Mouse (Mus musculus) cortical plate, adult 2 months (tissue): Measurements from ENCODE around the gene Rhou. TPM values are rescaled to one million over a fixed set of nuclear protein-coding genes. Genes with fewer than 3 reads are reported as not detected.

Source experiments
- H3K27ac ChIP-seq: fragments of 200-500 bp; 2 replicates; pipeline ENCODE4 v1.5.1; 2012; ENCODE audit warnings: low read length, control low read depth, inconsistent platforms; ENCODE audit not compliant: insufficient read depth
- H3K4me1 ChIP-seq: fragments of 200-500 bp; 2 replicates; pipeline ENCODE4 v1.6.1; 2011; ENCODE audit warnings: low read length; ENCODE audit not compliant: control insufficient read depth, insufficient read depth
- H3K4me3 ChIP-seq: fragments of 200-500 bp; 2 replicates; pipeline ENCODE4 v1.5.1; 2011; ENCODE audit warnings: mild to moderate bottlenecking, low read length, control low read depth; ENCODE audit not compliant: insufficient read depth
- CTCF ChIP-seq: fragments of 200-500 bp; IDR thresholded peaks from 2 replicates; pipeline ENCODE4 v1.5.1; 2011; ENCODE audit warnings: mild to moderate bottlenecking, control low read depth, low read length; ENCODE audit not compliant: insufficient read depth; ENCODE audit errors: extremely low read depth
- POLR2A ChIP-seq: fragments of 200-500 bp; IDR thresholded peaks from 2 replicates; pipeline ENCODE4 v1.6.1; 2011; ENCODE audit warnings: mild to moderate bottlenecking, low read length, control low read depth; ENCODE audit not compliant: insufficient read depth; ENCODE audit errors: extremely low read depth
- polyA plus RNA-seq: library from polyadenylated mRNA; depleted of rRNA; stranded (reverse); fragments of >200 nt; gene quantifications from 2 replicates; pipeline ENCODE4 v1.2.3, GENCODE M21; 2012

Gene Rhou
- polyA plus RNA-seq, 1 experiment: 29.1 TPM

DNA sequence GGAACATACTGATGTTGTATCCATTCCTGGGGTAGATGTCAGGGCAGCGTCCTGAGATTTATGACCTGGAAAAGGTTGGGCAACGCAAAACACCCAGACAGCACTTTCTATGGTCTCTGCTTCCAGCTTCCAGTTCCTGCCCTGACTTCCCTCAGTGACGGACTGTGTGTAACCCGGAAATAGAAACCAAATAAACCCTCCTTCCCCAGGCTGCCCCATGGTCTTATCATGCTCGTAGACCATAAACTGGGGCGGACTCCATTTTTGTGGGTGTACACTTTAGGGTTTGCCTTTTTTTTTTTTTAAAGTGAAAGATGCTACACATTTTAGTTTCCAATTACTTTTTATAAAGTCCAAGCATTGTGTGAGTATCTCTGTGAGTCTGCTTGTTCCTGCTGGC lies 11.9 kb downstream of the Rhou start:
- H3K4me3 ChIP-seq: no peak overlapping the region
- H3K27ac ChIP-seq: no peak overlapping the region
- no peak for TF ChIP-seq POLR2A
- TF ChIP-seq CTCF: no peak
- no peaks in the 10 kb centered on the region for H3K4me1 ChIP-seq

DNA sequence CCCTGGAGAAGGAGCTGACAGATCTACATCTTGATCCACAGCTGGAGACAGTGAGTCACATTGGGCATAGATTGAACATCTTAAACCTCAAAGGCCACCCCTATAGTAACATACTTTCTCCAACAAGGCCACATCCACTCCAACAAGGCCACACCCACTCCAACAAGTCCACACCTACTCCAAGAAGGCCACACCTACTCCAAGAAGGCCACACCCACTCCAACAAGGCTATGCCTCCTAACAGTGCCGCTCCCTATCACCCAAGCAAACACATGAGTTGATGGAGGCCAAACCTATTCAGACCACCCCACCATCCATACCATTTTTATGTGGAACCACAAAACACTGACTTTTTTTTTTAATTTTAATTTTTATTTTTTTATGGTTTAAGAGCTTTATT lies 13.1 kb downstream of the Rhou start:
- Histone ChIP-seq H3K4me3 (no peak overlapping the region), H3K27ac (no peak overlapping the region), H3K4me1 (no peaks in the 10 kb centered on the region)
- no peak for TF ChIP-seq CTCF
- TF ChIP-seq POLR2A: no peak

DNA sequence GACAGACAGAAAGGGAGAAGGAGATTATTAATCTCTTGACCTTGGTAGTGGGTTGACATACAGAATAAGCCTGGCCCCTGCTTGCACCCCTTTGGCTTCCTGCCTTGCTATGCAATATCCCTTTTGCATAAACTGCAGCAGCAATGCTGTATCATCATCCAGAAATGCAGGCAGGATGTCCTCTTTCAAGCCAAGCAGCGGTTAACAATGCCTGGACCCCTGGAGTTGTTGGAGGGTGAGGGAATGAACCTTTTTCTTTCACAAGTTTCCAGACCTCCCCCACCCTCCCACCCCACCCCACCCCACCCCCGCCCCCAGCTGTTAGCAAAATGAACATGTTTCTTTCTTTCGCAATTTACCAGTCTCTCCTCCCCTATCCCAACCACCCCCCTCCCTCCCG lies 15.0 kb downstream of the Rhou start:
- Histone ChIP-seq H3K4me1 (no peaks in the 10 kb centered on the region), H3K27ac (no peak overlapping the region), H3K4me3 (no peak overlapping the region)
- no peak for TF ChIP-seq CTCF
- TF ChIP-seq POLR2A: no peak

GRCm38 (mm10) chr8:123670766-123671165 lies 17.0 kb downstream of the Rhou start:
- no peak overlapping the region for H3K27ac ChIP-seq
- no peak for TF ChIP-seq POLR2A
- no peak for TF ChIP-seq CTCF
- no peak overlapping the region for H3K4me3 ChIP-seq
- no peaks in the 10 kb centered on the region for H3K4me1 ChIP-seq

DNA sequence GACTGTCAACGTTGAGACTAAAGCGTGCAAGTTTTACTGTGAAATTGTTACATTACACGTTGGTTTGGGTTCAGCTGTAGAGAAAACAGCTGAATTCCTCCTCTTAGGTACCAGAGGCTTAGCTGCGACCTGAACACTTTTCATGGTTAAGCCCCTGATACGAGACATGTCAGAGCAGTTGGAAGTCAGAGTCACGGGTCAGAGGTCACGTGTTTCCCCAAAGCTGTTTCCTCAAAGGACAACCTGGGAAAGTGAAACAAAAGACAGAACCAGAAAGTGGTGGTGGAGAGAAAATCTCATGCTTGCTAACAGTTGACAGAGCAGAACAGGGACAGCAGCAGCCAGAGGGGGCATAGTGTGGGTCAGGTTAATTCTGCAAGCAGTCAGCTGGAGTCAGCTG lies 17.7 kb downstream of the Rhou start:
- H3K4me1 ChIP-seq: no peaks in the 10 kb centered on the region
- H3K4me3 ChIP-seq: no peak overlapping the region
- TF ChIP-seq CTCF (no peak), POLR2A (no peak)
- no peak overlapping the region for H3K27ac ChIP-seq

DNA sequence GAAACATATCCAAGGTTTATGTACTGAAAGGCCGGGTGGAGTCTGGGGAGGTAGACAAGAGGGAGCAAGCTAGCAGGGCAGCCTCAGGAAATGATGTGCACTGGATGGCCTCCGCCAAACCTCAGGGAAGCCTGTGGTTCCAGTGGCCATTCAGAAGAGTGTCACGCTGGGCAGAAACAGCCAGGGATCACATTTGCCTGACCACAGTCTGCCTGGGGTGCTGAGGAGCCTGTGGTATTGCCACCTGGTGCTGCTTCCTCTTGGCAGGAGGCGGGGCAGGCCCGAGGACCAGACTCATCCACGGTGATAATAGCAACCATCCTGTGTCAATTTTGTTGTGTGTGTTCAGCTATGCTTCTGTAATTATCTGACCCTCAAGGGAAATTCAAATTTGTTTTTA lies 18.9 kb downstream of the Rhou start:
- Histone ChIP-seq H3K4me3 (no peak overlapping the region), H3K27ac (no peak overlapping the region), H3K4me1 (no peaks in the 10 kb centered on the region)
- no peak for TF ChIP-seq POLR2A
- no peak for TF ChIP-seq CTCF

DNA sequence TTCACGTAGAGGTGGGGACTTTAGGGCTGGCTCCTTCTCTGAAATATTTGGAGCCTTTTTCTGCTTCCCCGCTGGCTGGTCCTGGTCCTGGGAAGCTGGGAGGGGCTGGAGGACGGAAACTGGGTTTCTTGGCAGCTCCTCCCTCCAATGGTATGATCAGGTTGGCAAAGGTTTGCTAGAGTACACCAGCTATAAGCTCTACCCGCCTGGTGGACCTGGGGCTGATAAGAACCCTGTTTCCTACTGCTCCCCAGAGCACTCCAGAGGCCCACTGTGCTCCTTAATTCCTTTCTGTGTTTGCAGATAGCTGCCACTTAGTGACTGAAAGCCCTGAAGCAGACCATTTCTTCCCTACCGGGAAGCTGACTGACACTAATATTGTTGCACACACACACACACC lies 21.9 kb downstream of the Rhou start:
- Histone ChIP-seq H3K27ac (no peak overlapping the region), H3K4me1 (no peaks in the 10 kb centered on the region), H3K4me3 (no peak overlapping the region)
- no peak for TF ChIP-seq CTCF
- no peak for TF ChIP-seq POLR2A

DNA sequence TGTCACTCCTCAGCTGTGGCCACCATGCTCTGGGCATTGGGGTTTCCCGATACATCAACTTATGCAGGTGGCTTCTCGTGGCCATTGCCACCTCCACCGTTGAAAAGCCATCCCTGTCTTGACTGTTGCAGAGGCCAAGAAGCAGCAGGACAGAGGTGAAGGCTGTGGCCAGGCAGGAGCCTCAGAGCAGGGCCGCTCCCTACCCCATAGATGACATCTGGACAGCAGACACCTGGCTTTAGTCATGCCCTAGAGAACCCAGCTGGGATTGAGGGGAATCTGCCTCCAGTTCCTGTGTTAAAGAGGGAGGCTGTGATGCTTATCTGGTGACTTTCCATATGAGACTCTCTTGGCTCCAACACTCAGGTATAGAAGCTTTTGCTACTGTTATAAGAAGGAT lies 24.7 kb downstream of the Rhou start:
- no peaks in the 10 kb centered on the region for H3K4me1 ChIP-seq
- no peak overlapping the region for H3K27ac ChIP-seq
- no peak overlapping the region for H3K4me3 ChIP-seq
- TF ChIP-seq POLR2A: no peak
- TF ChIP-seq CTCF: no peak

DNA sequence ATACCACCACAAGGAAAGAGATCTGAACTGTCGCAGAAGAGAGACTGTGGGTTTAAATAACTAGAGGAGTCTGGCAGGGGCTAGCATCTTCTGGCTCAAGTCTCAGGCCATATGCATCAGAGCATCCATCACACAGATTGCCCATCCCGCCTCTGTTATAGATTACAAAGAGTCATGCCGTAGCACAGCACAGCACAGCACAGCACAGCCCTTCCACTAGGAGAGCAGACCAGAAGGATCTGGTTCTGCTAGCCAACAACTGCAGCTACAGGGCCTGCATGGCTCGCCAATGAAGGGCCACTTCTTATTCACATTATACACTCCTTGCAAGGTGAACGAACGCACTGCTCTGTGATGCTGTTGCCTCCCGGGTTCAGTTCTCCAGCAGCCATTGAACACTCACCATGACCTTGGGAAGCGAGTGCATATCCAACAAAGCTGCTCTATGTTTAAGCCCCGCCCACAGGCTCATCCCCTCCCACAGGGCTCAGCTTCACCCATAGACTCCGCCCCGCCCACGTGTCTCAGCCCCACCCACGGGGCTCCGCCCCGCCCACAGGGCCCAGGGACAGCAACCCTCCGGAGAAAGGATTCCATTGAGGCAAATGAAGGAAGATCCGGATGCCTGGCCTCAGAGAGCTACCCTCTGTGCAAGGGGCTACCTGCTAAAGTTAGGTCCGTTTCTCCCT lies 28.5 kb downstream of the Rhou start:
- TF ChIP-seq POLR2A (no peak), CTCF (no peak)
- Histone ChIP-seq H3K4me1 (no peaks in the 10 kb centered on the region), H3K4me3 (no peak overlapping the region), H3K27ac (no peak overlapping the region)

GRCm38 (mm10) chr8:123683321-123683720 lies 29.6 kb downstream of the Rhou start:
- TF ChIP-seq POLR2A: no peak
- no peak for TF ChIP-seq CTCF
- Histone ChIP-seq H3K4me1 (no peaks in the 10 kb centered on the region), H3K4me3 (no peak overlapping the region), H3K27ac (no peak overlapping the region)

DNA sequence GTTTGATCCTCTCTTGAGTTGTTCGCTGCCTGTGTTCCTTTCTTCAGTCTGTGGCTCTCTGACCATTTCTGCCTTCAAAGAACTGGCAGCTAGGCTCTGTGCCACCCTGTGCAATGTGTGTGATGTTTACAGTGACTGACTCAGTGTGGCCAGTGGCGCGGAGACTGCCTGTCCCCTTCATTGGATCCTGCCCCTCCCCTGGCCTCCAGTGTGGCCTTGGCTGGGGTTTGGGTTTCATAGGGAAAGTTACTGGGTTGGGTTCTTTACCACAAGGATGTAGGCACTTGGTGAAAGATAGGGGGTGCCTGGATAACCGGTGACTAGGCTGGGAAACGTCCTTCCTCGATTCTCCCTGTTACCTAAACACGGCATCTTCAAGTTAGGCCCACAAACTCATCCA lies 31.1 kb downstream of the Rhou start:
- no peak for TF ChIP-seq POLR2A
- TF ChIP-seq CTCF: no peak
- Histone ChIP-seq H3K4me1 (no peaks in the 10 kb centered on the region), H3K4me3 (no peak overlapping the region), H3K27ac (no peak overlapping the region)
